Mouse (Mus musculus): ENCODE measurements at regions not wholly inside any gene's neighbourhood (a gene's known extent, or its start where the extent isn't known, plus 50 kb on each side); places are given as distances from the start of the nearest gene placed in this dataset.
"Not testable (repeated sequence)": the region's sequence is repeated elsewhere in the genome, so short reads cannot be mapped to it uniquely, and the experiment has no call there.

- DNase-seq: no peak
Observed at GRCm38 (mm10) chr8:39833251-39833650, 841.6 kb upstream of the Adam24 start.

- no peak for DNase-seq
Observed at GRCm38 (mm10) chr8:39846854-39847253, 828.0 kb upstream of the Adam24 start.

GRCm38 (mm10) chr8:39862544-39862943 is 812.3 kb upstream of the Adam24 start:
- DNase-seq: no peak

GRCm38 (mm10) chr8:39902251-39902650 is 772.6 kb upstream of the Adam24 start:
- no peak for DNase-seq

DNA sequence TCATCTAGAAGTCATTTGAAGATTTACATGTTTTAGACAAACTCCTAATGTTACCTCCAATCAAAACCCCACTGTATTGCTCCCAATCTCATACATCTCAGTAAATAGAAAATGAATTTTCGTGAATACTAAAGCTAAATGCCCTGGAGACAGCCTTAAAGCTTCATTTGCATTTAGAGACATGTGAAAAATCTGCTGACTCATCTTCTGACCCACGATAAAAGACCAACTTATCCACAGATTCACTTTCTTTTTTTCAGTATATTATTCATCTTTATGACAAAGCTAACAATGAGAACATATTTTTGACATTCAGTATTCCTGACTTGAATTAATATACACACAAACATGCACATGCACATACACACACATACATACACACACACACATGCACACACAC is 762.0 kb upstream of the Adam24 start:
- DNase-seq: no peak

DNA sequence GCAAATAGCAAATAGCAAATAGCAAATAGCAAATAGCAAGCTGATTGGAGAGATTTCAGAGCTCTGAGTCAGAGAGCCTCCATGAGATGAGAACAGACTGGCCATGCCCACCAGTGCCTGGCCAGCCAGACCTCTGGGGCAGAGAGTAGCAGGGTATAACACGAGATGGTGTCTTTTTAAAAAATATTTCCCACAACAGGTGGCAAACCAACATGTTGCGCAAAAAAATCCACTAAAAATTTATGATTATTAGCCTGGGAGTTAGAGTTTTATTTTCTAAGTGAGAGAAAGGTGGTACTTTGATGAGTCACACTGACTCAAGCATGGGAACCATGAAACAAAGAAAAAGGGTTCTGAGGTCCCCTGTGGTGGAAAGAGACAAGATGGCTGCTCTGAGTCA is 753.5 kb upstream of the Adam24 start:
- no peak for DNase-seq

GRCm38 (mm10) chr8:39923741-39924140 is 751.1 kb upstream of the Adam24 start:
- DNase-seq: no peak

DNA sequence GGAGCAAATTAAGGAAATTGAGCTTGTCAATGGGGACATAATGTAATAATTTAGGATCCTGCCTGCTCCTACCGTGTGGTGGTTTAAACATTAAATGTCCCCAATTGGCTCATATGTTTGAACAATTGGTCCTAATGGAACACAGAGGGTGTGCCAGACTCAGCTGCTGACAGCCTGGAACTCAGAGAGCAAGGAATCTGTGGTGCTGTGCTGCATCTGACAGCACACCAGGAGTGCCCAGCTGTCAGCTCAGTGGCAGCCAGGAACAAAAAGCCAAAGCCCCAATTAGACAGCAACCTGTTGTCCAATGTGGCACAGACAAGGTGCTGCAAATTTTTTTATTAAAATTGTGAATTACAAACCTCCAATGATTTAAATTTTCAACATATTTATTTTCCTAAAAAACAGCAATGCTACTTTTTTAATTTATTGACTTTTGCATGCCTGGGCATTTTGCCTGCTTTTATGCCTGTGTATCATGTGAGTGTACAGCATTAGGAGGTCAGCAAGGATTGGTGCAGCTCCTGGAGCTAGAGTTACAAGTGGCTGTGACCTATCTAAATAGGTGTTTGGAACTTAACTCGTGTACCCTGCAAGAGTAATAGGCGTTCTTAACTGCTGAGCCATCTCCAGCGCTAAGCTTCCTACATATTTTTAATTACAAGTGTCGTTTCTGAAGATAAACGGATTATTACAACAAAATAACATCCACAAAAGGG is 724.5 kb upstream of the Adam24 start:
- DNase-seq: no peak

GRCm38 (mm10) chr8:39954497-39954896 is 720.4 kb upstream of the Adam24 start:
- no peak for DNase-seq

- no peak for DNase-seq
Observed at GRCm38 (mm10) chr8:39954924-39955323, 720.0 kb upstream of the Adam24 start.

DNA sequence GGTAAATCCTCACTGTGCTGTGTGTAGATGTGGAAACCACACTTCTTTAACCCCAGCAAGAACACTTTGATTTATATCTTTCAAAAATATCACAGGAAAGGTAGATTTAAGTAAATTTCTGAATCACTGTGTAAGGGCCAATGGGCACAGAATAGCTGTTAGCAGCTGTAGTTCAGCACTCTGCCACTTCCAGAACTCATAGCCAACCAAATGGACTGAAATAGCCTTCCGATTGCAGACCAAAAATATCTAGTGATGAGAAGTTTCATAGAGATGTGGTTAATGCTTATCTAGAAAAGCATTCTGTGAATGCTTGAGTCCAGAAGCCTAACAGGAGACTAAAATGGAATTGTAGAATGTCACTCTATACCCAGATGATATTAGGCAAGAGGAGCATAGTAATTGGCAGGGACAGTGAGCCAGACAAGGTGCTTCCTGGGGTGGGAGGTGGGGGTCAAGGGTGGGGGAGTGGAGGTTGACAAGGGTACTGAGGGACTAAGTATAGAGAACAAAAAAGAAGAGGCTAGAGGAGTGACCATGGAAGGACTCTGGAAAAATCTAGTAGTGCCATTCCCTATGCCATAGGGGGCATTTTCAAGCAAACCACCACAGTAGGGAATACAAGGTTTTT is 669.6 kb upstream of the Adam24 start:
- DNase-seq: no peak

GRCm38 (mm10) chr8:40019281-40019943 is 655.5 kb upstream of the Adam24 start:
- DNase-seq: no peak

GRCm38 (mm10) chr8:40064145-40064544 is 610.7 kb upstream of the Adam24 start:
- DNase-seq: no peak

- no peak for DNase-seq
Observed at GRCm38 (mm10) chr8:40071131-40071530, 603.7 kb upstream of the Adam24 start.

DNA sequence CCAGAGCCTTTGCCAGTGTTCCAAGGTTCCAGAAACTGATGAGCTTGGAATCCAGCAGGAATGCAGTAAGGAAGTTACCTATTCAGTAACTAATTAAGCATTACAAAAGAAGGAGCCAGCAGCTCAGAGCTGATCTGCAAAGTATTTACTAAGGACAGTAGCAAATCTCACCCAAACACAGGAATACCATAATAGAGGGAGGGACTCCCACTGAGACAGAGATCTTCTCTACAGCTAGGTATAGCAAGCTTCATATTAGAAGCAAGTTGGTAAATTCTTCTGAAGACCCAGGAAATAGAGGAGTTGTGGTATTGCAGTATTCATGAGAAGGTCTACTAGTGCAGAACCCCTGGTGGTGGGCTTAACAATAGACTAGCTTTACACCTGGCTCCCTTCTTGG is 593.9 kb upstream of the Adam24 start:
- DNase-seq: not testable (repeated sequence)

GRCm38 (mm10) chr8:40084129-40084528 is 590.7 kb upstream of the Adam24 start:
- DNase-seq: no peak

- no peak for DNase-seq
Observed at GRCm38 (mm10) chr8:40089377-40089776, 585.5 kb upstream of the Adam24 start.

- DNase-seq: no peak
Observed at GRCm38 (mm10) chr8:40124402-40124801, 550.5 kb upstream of the Adam24 start.

- DNase-seq: no peak
Observed at GRCm38 (mm10) chr8:40127141-40127540, 547.7 kb upstream of the Adam24 start.

- DNase-seq: peak; percentile 5
Observed at GRCm38 (mm10) chr8:40132662-40133257, 542.1 kb upstream of the Adam24 start.

DNA sequence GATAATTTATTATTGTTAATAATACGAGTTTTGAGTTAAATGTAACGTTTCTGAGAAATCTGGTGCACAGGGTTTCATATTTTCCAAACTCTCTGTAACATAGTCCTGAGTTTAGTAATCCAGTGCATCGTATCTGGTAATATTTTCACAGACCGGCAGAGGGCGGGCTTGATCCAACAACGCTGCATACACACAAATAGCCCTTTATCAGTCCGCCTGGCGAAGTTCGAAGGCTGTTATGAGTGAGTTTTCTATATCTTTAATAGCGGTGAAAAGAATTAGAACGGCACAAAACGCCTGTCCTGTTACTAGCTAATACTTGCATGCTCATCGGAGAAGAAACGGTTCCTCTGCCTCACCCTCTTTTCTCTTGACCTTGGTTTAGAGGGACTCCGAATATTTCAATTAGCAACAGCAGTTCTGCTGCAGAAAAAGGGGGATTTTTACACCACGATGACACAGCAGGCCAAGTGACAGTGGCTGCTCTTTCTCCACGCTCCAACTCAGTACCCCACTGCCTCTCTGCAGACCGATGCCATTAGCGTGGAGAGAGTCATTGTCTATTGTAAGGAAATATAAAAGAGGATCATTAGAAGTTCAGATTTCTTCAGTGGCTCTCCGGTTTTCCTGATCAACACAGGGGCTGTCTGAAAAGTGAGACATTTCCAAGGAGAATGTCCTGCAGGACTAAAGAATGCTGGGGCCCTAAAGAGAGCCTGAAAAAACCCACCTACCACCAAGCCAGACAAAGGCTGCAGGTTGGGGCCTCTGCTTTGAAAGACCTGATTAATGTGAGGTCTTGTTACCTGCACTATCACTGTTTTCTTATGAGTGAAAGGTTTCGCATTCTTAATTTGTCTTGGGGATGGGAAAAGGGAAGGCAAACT is 523.7 kb upstream of the Adam24 start:
- peak; percentile 70 for DNase-seq

DNA sequence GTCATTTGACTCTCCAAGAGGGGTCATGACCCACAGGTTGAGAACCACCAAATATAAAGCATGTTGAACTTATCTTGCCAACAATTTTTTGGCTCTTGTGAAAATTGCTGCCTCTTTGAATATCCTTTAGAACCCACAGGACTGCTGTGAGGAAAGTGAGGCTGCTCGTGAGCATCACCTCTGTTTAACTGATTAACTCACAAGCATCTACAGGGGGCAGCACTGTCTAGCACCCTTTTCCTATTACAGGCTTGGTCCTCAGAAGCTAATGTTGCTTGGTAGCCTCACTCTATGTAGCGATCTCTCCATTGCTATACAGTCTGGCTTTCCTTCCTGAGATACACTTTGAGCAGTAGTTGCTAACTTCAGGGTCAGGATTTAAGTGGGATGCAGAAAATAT is 522.4 kb upstream of the Adam24 start:
- DNase-seq: no peak
